Mouse (Mus musculus) bone marrow macrophage, adult 2 months (primary cell): ENCODE measurements around the gene Ddost. TPM values are rescaled to one million over a fixed set of nuclear protein-coding genes. Genes with fewer than 3 reads are reported as not detected.

Experiments
- H3K27ac ChIP-seq: 2 replicates; pipeline ENCODE4 v1.5.1; 2012; ENCODE audit warnings: low read depth, low read length; ENCODE audit not compliant: insufficient read depth
- H3K4me1 ChIP-seq: 2 replicates; pipeline ENCODE4 v1.6.1; 2012; ENCODE audit warnings: low read length; ENCODE audit not compliant: control insufficient read depth, insufficient read depth
- H3K4me3 ChIP-seq: 2 replicates; pipeline ENCODE4 v1.5.1; 2012; ENCODE audit warnings: mild to moderate bottlenecking, low read length, moderate library complexity; ENCODE audit not compliant: insufficient read depth
- CTCF ChIP-seq: IDR thresholded peaks from 2 replicates; pipeline ENCODE4 v1.5.1; 2012; ENCODE audit warnings: low read depth, mild to moderate bottlenecking, low read length, moderate library complexity
- POLR2A ChIP-seq: IDR thresholded peaks from 2 replicates; pipeline ENCODE4 v1.6.1; 2012; ENCODE audit warnings: mild to moderate bottlenecking, low read depth, low read length, borderline replicate concordance
- polyA plus RNA-seq: library from polyadenylated mRNA; stranded (reverse); fragments of >200 nt; gene quantifications from 2 replicates; pipeline ENCODE4 v1.2.4, GENCODE M21; 2012; ENCODE audit not compliant: missing spikeins, insufficient read depth, insufficient read length

Gene Ddost
- polyA plus RNA-seq, 1 experiment: 119 TPM

DNA sequence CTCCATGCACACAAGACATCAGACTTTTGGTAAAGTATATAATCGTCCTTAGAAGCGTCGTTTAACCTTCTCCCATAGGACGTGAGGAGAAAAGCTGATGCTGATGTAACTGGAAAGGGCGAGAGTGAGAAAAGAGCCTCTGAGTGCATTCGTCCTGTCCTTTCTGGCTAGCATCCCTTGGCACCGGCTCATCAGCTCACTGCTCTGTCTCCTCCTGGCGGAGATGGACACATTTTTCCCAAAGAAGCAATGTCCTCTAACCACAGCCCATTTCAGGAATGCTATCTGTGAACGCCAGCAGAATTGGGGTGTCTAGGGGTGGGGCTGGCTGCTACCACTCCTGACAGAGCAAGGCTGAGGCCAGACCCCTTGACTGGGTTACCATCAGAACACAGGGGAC, 27.1 kb downstream of the Ddost start:
- H3K4me3 ChIP-seq: no peak overlapping the region
- no peak for TF ChIP-seq CTCF
- peaks cover 7% of the 10 kb centered on the region for H3K4me1 ChIP-seq
- no peak overlapping the region for H3K27ac ChIP-seq

DNA sequence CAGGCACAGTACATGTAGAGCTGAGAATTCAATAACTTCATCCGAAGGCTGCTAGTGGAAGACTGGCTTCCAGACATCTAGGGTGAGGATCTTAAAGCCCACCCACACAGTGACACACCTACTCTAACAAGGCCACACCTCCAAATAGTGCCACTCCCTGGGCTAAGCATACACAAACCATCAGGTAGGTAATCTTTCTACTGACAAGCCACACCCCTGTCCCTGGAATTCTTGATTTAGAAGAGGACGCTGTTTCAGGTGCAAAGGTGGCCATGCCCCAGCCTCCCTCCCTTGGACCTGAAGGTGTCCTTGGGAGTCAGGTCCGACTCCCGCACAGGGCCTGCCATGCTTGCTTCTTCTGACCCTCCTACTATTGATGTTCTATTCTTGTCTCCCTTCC, 28.6 kb downstream of the Ddost start:
- no peak for TF ChIP-seq CTCF
- TF ChIP-seq POLR2A: no peak
- Histone ChIP-seq H3K4me1 (peaks cover 17% of the 10 kb centered on the region), H3K4me3 (no peak overlapping the region), H3K27ac (no peak overlapping the region)

DNA sequence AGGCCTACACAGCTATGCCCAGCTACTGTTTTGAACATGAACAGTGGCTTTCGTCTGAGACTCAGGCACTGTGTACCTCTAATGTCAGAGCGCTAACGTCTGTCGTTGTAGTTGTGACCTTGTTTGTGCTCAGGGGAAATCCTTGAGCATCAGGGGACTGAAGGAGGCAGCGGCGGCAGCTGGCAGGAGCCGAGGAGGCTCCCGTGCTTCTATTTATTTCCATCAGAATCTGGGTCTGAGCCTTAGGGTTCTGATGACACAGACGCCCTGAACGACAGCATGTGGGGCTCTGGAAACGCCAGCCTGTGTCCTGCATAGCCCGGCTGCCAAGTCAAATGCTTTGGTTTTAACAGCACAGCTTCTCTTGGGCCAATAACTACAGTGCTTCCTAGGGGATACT, 30.5 kb downstream of the Ddost start:
- H3K27ac ChIP-seq: no peak overlapping the region
- TF ChIP-seq POLR2A (no peak), CTCF (no peak)
- H3K4me3 ChIP-seq: no peak overlapping the region
- peaks cover 17% of the 10 kb centered on the region for H3K4me1 ChIP-seq

DNA sequence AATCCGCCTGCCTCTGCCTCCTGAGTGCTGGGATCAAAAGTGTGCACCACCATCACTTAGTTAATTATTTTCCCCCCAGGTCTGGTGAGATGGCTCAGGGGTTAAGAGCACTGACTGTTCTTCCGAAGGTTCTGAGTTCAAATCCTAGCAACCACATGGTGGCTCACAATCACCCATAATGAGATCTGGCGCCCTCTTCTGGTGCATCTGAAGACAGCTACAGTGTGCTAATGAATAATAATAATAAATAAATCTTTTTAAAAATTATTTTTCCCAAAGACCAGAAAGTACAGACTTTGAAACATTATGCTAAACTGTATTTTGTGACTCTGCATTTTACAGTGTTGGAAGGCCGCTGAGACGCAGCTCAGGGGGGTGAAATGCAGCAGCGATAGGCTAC, 31.1 kb downstream of the Ddost start:
- Histone ChIP-seq H3K27ac (no peak overlapping the region), H3K4me1 (peaks cover 23% of the 10 kb centered on the region), H3K4me3 (no peak overlapping the region)
- TF ChIP-seq POLR2A (no peak), CTCF (0 out of 2 replicates have a peak, but pooled peaks have one; percentile 4)

DNA sequence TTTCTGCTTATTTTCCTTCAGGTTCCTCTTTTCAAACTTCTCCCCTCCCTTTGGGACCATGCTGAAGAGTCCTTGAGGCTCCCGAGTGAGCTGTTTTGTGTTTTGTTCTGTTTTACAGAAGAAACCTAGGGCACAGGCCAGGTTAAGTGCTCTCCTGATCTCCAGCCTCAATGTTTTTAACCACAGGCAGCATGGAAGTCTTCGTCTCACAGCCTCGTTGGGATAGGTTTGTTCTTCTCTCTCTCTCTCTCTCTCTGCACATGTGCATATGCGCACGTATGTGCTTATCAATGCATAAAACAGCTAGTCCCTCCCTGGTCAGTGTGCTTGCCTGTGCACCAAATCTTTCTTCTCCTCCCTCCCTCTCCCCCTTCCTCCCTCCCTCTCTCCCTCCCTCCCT, 32.3 kb downstream of the Ddost start:
- TF ChIP-seq CTCF (no peak), POLR2A (no peak)
- H3K4me3 ChIP-seq: no peak overlapping the region
- peak overlapping the region; percentile 73 for H3K27ac ChIP-seq
- peaks cover 24% of the 10 kb centered on the region for H3K4me1 ChIP-seq

DNA sequence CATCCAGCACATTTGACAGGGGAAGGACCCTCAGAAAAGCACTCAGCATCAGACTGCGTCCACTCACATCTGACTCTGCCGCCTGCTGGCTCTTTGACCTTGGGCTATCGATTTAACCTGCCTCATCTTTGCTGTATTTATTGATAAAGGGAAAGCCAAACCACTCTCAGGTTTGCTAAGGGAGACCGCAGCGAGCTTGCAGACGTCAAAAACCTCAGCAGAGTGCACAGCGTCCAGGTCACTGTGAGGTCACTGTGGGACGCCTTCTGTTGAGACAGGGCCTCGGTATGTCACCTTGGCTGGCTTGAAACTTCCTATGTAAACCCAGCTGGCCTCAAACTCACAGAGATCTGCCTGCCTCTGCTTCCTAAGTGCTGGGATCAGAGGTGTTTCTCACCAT, 32.8 kb downstream of the Ddost start:
- TF ChIP-seq POLR2A: no peak
- no peak for TF ChIP-seq CTCF
- H3K4me1 ChIP-seq: peaks cover 24% of the 10 kb centered on the region
- H3K4me3 ChIP-seq: no peak overlapping the region
- H3K27ac ChIP-seq: no peak overlapping the region

DNA sequence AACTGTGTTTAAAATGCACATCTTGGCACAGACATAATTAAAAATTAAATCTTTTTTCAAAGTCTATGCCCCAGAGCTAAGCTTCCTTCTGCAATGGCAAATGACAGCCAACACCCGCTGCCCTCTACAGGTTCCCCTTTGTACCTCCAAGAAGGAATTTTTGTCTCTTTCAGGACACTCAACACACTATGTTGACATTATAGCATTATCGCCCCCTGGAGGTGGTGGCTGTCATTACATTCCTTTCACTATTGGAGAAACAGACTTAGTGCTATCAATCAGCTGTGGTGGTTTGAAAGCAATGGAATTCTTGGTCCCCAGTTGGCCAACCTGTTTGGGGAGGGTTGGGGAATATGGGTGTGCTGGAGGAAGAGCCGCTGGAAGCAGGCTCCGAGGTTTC, 35.4 kb downstream of the Ddost start:
- no peak overlapping the region for H3K4me3 ChIP-seq
- no peak overlapping the region for H3K27ac ChIP-seq
- TF ChIP-seq POLR2A (no peak), CTCF (no peak)
- peaks cover 38% of the 10 kb centered on the region for H3K4me1 ChIP-seq

DNA sequence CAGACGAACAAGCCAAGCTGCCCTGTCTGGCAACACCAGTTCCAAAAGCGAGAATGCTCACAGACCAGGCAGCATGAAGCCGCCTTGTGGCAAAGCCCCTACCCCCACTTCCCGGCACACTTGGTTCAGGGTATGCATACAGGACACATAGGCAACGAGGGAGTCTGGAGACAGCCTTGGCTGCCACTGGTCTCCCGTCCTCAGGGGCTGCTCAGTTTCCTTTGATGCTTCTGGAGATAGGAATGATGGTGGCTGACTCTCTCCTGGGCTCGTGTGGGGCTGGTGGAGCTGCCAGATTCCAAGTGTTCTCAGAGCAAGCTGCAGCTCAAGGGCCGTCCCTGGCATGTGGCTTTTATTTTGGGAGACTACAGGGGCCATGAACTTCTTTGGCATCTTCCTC, 36.9 kb downstream of the Ddost start:
- TF ChIP-seq CTCF (no peak), POLR2A (no peak)
- H3K4me3 ChIP-seq: no peak overlapping the region
- H3K4me1 ChIP-seq: peaks cover 43% of the 10 kb centered on the region
- H3K27ac ChIP-seq: no peak overlapping the region

DNA sequence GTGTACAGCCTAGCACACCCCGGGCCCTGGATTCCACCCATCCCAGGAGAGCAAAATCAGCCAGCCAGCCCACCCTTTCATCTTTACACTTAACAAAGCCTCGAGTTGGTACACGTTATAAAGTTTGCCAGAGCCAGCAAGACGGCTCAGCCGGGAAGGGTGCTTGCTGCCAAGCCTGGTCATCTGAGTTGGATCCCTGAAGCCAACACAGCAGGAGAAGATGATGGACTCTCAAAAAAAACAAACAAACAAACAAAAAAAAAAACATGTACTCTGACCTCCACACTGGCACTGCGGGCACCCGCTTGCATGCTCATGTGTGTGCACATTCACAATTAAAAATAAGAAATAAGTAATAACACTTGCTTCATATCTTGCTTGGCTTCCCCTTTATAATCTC, 37.5 kb downstream of the Ddost start:
- TF ChIP-seq CTCF (no peak), POLR2A (no peak)
- Histone ChIP-seq H3K4me1 (peaks cover 39% of the 10 kb centered on the region), H3K27ac (no peak overlapping the region), H3K4me3 (no peak overlapping the region)

DNA sequence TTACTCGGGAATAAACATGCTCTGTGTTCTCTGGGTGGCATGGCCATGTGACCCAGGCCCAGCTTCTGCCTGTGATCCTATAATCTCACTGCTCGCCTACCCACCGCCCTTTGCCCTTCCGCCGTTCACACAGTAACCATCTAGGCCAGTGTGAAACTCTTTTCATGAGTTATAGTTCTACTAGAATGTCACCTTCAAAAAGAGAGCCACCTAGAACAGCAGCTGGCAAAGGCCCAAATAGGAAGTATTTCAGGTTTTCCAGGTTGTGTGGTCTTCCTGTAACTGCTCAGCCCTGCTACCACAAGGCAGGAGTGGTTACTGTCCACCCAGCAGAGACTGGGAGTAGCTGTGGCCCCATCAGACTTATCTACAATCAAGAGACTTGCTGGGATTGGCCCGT, 38.2 kb downstream of the Ddost start:
- Histone ChIP-seq H3K4me1 (peaks cover 32% of the 10 kb centered on the region), H3K4me3 (no peak overlapping the region), H3K27ac (no peak overlapping the region)
- no peak for TF ChIP-seq CTCF
- no peak for TF ChIP-seq POLR2A

DNA sequence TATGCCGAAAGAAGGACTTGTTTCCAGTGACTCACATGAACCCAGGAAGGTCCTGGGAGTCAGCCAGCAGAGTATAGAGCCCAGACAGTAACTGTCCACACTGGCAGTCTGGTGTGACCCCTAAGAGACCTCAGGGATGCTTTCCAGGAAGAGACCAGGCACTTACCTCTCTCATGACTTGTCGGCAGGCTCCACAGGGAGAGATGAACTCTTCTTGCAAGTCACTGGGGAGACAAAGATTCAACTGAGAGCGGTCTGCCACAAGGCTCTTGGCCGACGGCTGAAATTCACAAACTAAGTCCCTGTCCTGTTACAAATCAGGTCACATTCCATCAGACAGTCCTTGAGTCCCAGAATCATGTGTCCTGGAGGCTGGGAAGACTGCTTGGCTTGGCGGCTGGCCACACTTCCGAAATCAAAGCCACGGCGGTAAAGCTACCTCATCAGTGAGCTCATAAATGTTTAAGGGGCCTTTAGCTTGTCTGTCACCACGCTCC, 38.9 kb downstream of the Ddost start:
- TF ChIP-seq POLR2A: no peak
- TF ChIP-seq CTCF: no peak
- Histone ChIP-seq H3K27ac (no peak overlapping the region), H3K4me3 (no peak overlapping the region), H3K4me1 (peaks cover 32% of the 10 kb centered on the region)
